Mouse (Mus musculus) midbrain, embryonic 13.5 days (tissue): ENCODE data around the gene Dpm3. TPM values are rescaled to one million over a fixed set of nuclear protein-coding genes. Genes with fewer than 3 reads are reported as not detected.

Source experiments
- ATAC-seq: fragments of 200-750 bp; cut with Nextera tagmentation; 2 replicates; pipeline ENCODE4 v1.8.0; 2017; ENCODE audit warnings: mild to moderate bottlenecking, moderate TSS enrichment, moderate library complexity
- H3K27ac ChIP-seq: fragments of 300-500 bp; sonication (generic); 2 replicates; pipeline ENCODE4 v1.5.1; 2015; ENCODE audit warnings: inconsistent platforms, mild to moderate bottlenecking, moderate library complexity
- H3K27me3 ChIP-seq: fragments of 300-500 bp; sonication (generic); 2 replicates; pipeline ENCODE4 v1.6.1; 2015; ENCODE audit warnings: mild to moderate bottlenecking, inconsistent platforms
- H3K36me3 ChIP-seq: fragments of 300-500 bp; sonication (generic); 2 replicates; pipeline ENCODE4 v1.6.1; 2015; ENCODE audit warnings: mild to moderate bottlenecking, inconsistent platforms
- H3K4me1 ChIP-seq: fragments of 300-500 bp; sonication (generic); replicated peaks from 2 replicates; pipeline ENCODE4 v1.6.1; 2015; ENCODE audit warnings: inconsistent platforms
- H3K4me2 ChIP-seq: fragments of 300-500 bp; sonication (generic); replicated peaks from 2 replicates; pipeline ENCODE4 v1.6.1; 2015; ENCODE audit warnings: moderate library complexity, mild to moderate bottlenecking, inconsistent platforms
- H3K4me3 ChIP-seq: fragments of 300-500 bp; sonication (generic); replicated peaks from 2 replicates; pipeline ENCODE4 v1.5.1; 2015; ENCODE audit warnings: mild to moderate bottlenecking, inconsistent platforms
- H3K9ac ChIP-seq: fragments of 300-500 bp; sonication (generic); replicated peaks from 2 replicates; pipeline ENCODE4 v1.6.1; 2015; ENCODE audit warnings: mild to moderate bottlenecking, inconsistent platforms
- H3K9me3 ChIP-seq: fragments of 300-500 bp; sonication (generic); 2 replicates; pipeline ENCODE4 v1.6.1; 2016; ENCODE audit warnings: mild to moderate bottlenecking, inconsistent platforms
- WGBS: fragments of 180-500 bp; shearing (Covaris S2); methylation state at CpG from one replicate; pipeline ENCODE4 v1.1.7; 2015; 5-methylcytosine and 5-hydroxymethylcytosine counted together
- polyA plus RNA-seq: library from polyadenylated mRNA; unstranded; fragments of >200 nt; fragmentation: Nextera tagmentation; extraction: Ambion mirVana; gene quantifications from 2 replicates; pipeline ENCODE4 v1.2.1, GENCODE M21; 2015

The Dpm3 gene
- polyA plus RNA-seq, 1 experiment from 2014 or later, result 75.9 TPM

DNA sequence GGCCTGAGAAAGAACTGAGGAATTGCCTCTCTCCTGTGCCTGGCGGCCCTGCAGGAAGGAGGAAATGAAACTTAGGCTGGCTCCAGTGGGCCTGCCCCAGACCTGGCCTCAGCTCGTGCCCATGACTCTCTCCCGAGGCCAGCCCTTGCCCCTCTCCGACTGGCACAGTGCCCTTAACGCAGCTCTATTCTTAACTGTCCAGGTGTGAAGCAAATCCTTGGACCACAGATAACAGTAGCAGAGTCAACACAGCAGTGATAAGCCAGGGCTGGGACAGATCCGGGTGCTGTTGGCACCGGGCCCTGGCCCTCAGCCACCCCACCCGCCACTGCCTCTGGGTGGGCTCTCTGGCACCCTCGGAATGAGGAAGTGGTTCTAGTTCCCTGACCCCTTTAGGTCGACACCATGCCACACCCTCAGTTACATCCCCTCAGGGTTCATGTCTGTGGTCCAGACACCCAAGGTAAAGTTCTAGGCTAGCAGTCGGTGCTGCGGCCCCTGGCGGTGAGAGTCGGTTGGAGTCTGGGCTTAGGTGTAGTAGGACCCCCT, 25.5 kb upstream of the Dpm3 start:
- no peak overlapping the region for H3K9ac ChIP-seq
- peaks cover 8% of the 10 kb centered on the region for H3K4me1 ChIP-seq
- no peak overlapping the region for H3K4me2 ChIP-seq
- WGBS, result 89% methylated on average over 14 of the region's 14 CpGs
- ATAC-seq, result no peak
- peaks cover 62% of the 10 kb centered on the region for H3K36me3 ChIP-seq
- H3K27ac ChIP-seq, result no peak overlapping the region
- H3K9me3 ChIP-seq, result no peaks in the 10 kb centered on the region
- H3K4me3 ChIP-seq, result no peak overlapping the region
- no peaks in the 10 kb centered on the region for H3K27me3 ChIP-seq

- Histone ChIP-seq H3K9me3 (no peaks in the 10 kb centered on the region), H3K4me3 (no peak overlapping the region)
Observed at GRCm38 (mm10) chr3:89236516-89236915, 22.6 kb upstream of the Dpm3 start.

GRCm38 (mm10) chr3:89237682-89238081, 21.5 kb upstream of the Dpm3 start:
- Histone ChIP-seq H3K9me3 (no peaks in the 10 kb centered on the region), H3K4me3 (no peak overlapping the region), H3K4me2 (no peak overlapping the region), H3K9ac (no peak overlapping the region), H3K36me3 (peaks cover 98% of the 10 kb centered on the region), H3K27me3 (no peaks in the 10 kb centered on the region), H3K4me1 (peaks cover 7% of the 10 kb centered on the region), H3K27ac (no peak overlapping the region)
- WGBS, result 95% methylated on average over 21 of the region's 21 CpGs
- ATAC-seq, result no peak

More at GRCm38 (mm10) chr3:89236516-89236915, 22.6 kb upstream of the Dpm3 start:
- H3K4me1 ChIP-seq, result no peaks in the 10 kb centered on the region
- H3K27me3 ChIP-seq, result no peaks in the 10 kb centered on the region
- no peak for ATAC-seq
- no peak overlapping the region; the same call in 1 of the 2 replicates for H3K27ac ChIP-seq
- no peak overlapping the region for H3K4me2 ChIP-seq
- peaks cover 90% of the 10 kb centered on the region for H3K36me3 ChIP-seq
- H3K9ac ChIP-seq, result no peak overlapping the region
- WGBS, result 95% methylated on average over 10 of the region's 10 CpGs

- H3K36me3 ChIP-seq, result peaks cover 89% of the 10 kb centered on the region
- H3K4me2 ChIP-seq, result no peak overlapping the region
- H3K9ac ChIP-seq, result no peak overlapping the region
- peaks cover 15% of the 10 kb centered on the region for H3K4me1 ChIP-seq
- H3K27me3 ChIP-seq, result no peaks in the 10 kb centered on the region
- no peak overlapping the region for H3K27ac ChIP-seq
- no peaks in the 10 kb centered on the region for H3K9me3 ChIP-seq
- ATAC-seq, result no peak; the same call in 1 of the 2 replicates
- H3K4me3 ChIP-seq, result no peak overlapping the region
- WGBS, result 72% methylated on average over 12 of the region's 12 CpGs
Observed at GRCm38 (mm10) chr3:89238494-89238893, 20.7 kb upstream of the Dpm3 start.

DNA sequence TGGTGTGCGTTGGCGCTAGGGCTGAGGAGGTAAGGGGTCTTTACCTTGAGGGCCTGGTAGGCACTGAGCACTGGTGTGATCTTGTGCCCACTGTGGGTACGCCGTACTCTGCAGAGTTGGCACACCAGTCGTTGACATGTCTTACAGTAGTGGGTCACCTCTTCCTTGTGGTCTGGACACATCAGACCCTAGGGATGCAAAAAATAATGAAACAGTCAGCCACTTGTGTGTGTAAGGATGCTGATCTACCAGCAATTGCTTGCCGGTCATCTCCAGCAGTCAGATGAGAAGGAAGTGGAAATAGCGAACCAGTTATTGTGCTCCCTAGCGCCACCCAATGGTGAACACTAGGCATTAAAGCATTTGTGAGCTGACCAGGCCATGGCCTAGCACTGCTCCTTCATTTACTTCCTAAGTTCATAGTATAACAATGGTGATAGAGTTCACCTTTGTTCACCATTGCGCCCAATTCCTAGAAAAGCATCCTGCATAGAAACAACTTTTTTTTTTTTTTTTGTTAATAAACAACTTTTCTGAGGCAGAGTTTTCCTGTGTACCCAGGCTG, 16.7 kb upstream of the Dpm3 start:
- no peak overlapping the region for H3K9ac ChIP-seq
- WGBS, result 72% methylated on average over 9 of the region's 9 CpGs
- H3K27me3 ChIP-seq, result no peaks in the 10 kb centered on the region
- no peak overlapping the region for H3K4me3 ChIP-seq
- H3K27ac ChIP-seq, result no peak overlapping the region
- no peaks in the 10 kb centered on the region for H3K9me3 ChIP-seq
- ATAC-seq, result no peak
- peaks cover 41% of the 10 kb centered on the region for H3K4me1 ChIP-seq
- peaks cover 50% of the 10 kb centered on the region for H3K36me3 ChIP-seq
- no peak overlapping the region for H3K4me2 ChIP-seq

GRCm38 (mm10) chr3:89243609-89244008, 15.5 kb upstream of the Dpm3 start:
- peak overlapping the region; percentile 75 for H3K4me3 ChIP-seq
- peak overlapping the region; percentile 72 for H3K9ac ChIP-seq
- peak overlapping the region; percentile 97 for H3K27ac ChIP-seq
- H3K4me2 ChIP-seq, result peak overlapping the region; percentile 93
- peaks cover 38% of the 10 kb centered on the region for H3K36me3 ChIP-seq
- ATAC-seq, result peak; percentile 12; the same call in 1 of the 2 replicates
- 12% methylated on average over 14 of the region's 14 CpGs for WGBS
- no peaks in the 10 kb centered on the region for H3K9me3 ChIP-seq
- H3K4me1 ChIP-seq, result peaks cover 52% of the 10 kb centered on the region
- no peaks in the 10 kb centered on the region for H3K27me3 ChIP-seq

DNA sequence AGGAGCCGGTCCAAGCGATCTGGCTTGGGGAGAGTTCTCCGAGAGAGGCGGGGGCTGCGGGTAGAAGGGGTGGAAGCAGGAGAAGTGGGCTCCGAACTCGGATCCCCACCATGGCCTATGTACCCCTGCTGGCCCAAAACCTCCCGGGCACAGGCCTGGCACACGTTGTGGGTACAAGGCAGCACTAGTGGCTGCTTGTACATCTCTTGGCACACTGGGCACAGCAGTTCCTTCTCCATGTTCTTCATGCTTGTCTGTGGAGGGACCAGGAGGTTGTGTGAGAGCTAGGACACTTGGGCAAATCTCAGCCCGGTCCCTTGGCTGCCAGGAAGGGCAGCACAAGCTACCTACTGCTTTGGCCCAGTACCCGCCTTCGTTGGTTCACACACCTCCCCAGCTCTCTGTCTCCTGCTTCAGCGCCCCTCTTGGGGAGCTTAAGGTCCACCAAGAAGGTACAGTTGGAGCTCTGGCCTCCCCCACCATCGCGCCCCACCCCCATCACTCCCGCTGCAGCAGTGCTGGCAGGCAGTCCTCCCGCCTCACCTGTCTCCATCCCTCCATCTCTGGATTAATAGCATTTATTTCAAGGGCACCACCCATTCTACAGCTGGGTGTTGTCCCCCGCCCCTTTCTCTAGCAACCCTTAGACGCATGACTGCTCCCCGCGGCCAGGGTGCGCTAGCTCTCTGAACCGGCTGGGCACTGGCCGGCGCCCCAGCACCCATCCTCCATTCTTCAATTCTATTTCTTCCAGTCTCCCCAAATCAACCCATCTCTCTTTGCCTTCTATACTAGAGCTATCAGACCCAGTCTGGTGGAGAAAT, 14.8 kb upstream of the Dpm3 start:
- Histone ChIP-seq H3K4me3 (peak overlapping the region; percentile 75), H3K27ac (peak overlapping the region; percentile 97), H3K27me3 (no peaks in the 10 kb centered on the region), H3K36me3 (peaks cover 33% of the 10 kb centered on the region), H3K4me2 (peak overlapping the region; percentile 93), H3K9ac (peak overlapping the region; percentile 72), H3K9me3 (no peaks in the 10 kb centered on the region), H3K4me1 (peaks cover 52% of the 10 kb centered on the region)
- 11% methylated on average over 25 of the region's 25 CpGs for WGBS
- peak; percentile 28 for ATAC-seq

DNA sequence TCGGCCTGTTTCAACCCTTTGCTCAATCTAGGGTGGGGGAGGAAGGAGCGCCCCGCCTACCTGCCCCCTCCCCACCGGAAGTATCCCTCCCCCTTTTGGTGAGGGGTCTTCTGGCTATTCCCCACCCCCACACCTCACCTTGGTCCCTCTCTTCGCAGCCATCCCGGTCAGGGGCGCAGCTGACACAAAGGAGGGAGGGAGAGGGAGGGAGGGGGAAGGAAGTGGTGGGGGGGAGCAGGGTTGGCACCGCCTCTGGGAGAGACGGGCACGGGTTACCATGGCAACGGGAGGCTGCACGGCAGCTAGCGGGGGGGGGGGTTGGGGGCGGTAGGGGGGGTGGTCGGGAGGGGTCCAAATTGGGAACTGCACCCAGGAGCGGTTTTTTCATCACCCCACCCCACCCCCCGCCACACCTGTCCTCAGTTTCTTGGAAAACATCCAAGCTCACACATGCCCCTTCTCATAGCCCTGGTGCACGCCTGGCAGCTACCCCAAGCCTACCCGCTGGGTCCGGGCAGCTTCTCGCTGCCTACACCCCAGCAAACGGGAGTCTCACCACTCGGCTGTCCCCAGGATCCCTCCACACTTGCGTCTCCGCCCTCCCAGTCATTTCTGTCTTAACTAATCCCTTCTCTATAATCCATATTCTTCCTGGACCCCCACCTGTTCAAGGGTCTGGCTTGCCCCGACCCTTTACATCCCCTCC, 14.0 kb upstream of the Dpm3 start:
- peaks cover 29% of the 10 kb centered on the region for H3K36me3 ChIP-seq
- H3K9ac ChIP-seq, result peak overlapping the region; percentile 73
- peak overlapping the region; percentile 75 for H3K4me3 ChIP-seq
- peak overlapping the region; percentile 97 for H3K27ac ChIP-seq
- H3K9me3 ChIP-seq, result no peaks in the 10 kb centered on the region
- no peaks in the 10 kb centered on the region for H3K27me3 ChIP-seq
- ATAC-seq, result peak; percentile 67
- peak overlapping the region; percentile 93 for H3K4me2 ChIP-seq
- peaks cover 52% of the 10 kb centered on the region for H3K4me1 ChIP-seq
- 1% methylated on average over 24 of the region's 26 CpGs for WGBS

DNA sequence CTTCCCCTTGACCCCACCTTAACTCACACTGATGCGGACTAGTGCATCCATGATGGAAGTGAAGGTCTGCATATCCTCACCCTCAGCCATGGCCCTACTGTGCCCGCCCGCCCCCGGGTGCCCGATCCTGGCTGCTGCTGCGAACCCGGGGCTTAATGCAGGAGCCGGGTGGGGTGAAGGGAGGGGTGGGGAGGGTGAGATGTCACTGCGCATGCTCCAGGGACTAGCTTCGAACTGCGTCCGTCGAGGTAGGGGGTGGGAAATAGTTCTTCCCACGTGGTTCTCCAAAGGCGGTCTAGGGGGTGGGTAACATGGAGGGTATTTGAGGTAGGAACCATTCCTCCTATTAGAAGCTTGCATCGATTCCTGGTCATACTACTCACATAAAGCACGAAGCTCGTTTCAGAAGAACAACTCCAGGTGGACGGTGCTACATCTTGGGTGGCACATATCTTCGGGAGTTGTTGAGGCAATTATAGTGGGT, 13.4 kb upstream of the Dpm3 start, which contains the start of gene Krtcap2:
TSS of gene Krtcap2 (plus strand) at position 279 of the 484 bp plus-strand sequence.
- Histone ChIP-seq H3K9ac (peak within 1 kb of the TSS; percentile 84), H3K27ac (peak within 1 kb of the TSS; percentile 97), H3K9me3 (no peaks in the 10 kb centered on the region), H3K36me3 (peaks cover 23% of the 10 kb centered on the region), H3K4me3 (peak within 1 kb of the TSS; percentile 75), H3K4me1 (peaks cover 52% of the 10 kb centered on the region), H3K27me3 (no peaks in the 10 kb centered on the region), H3K4me2 (peak within 1 kb of the TSS; percentile 93)
- ATAC-seq, result peak; percentile 55
- 3% methylated on average over 20 of the region's 20 CpGs for WGBS

DNA sequence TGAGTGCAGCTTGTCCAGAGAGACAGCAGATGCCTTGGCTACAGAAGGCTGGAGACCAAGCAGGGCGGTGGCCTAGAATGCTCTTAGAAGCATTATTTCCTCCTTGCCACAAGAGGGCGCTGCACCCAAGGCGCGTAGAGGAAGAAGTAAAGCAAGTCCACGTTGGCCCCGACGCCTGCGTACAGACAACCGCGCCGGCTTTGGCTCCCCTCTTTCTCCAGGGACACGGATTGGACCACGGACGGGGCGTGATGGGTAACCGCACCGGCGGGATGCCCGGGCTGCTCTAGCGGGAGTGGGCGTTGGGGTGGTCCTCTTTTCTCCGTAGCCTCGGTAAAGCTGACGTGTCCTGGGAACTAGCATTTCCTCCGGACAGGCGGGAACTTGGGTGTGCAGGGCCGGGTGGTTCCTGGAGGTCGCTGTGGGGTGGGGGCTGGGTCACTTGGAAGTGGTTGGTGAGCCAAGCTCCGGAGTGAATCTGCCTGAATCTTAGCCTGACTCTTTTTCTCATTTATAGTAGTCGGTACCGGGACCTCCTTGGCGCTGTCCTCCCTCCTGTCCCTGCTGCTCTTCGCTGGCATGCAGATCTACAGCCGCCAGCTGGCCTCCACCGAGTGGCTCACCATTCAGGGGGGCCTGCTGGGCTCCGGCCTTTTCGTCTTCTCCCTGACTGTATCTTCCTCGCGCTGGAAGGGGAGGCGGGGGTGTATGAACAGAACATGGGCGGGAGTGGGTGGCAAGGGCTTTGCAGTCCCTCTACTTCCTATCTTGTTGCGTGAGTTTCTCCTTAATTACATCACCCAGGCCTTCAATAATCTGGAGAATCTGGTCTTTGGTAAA, 12.7 kb upstream of the Dpm3 start, which contains the start of gene Trim46:
TSS of gene Trim46 (minus strand) at position 49 of the 840 bp plus-strand sequence.
- ATAC-seq, result peak; percentile 60
- H3K27ac ChIP-seq, result peak within 1 kb of the TSS; percentile 97
- no peaks in the 10 kb centered on the region for H3K27me3 ChIP-seq
- H3K9ac ChIP-seq, result peak within 1 kb of the TSS; percentile 84
- peaks cover 15% of the 10 kb centered on the region for H3K36me3 ChIP-seq
- under 1% methylated on average over 42 of the region's 42 CpGs for WGBS
- H3K4me2 ChIP-seq, result peak within 1 kb of the TSS; percentile 93
- H3K4me3 ChIP-seq, result peak within 1 kb of the TSS; percentile 75
- H3K9me3 ChIP-seq, result no peaks in the 10 kb centered on the region
- H3K4me1 ChIP-seq, result peaks cover 57% of the 10 kb centered on the region

GRCm38 (mm10) chr3:89247466-89247865, 11.7 kb upstream of the Dpm3 start:
- Histone ChIP-seq H3K27me3 (no peaks in the 10 kb centered on the region), H3K4me3 (peak overlapping the region; percentile 75), H3K9ac (peak overlapping the region; percentile 84; the same call in 1 of the 2 replicates), H3K36me3 (peaks cover 6% of the 10 kb centered on the region; the same call in 1 of the 2 replicates), H3K4me2 (peak overlapping the region; percentile 93), H3K27ac (no peak overlapping the region), H3K4me1 (peaks cover 55% of the 10 kb centered on the region), H3K9me3 (no peaks in the 10 kb centered on the region)
- WGBS, result 80% methylated on average over 4 of the region's 4 CpGs
- no peak for ATAC-seq
